Mouse (Mus musculus): ENCODE data around the gene Fam3c. TPM values are rescaled to one million over a fixed set of nuclear protein-coding genes. Genes with fewer than 3 reads are reported as not detected.

The Fam3c gene
- polyA plus RNA-seq, 1 experiment from 2014 or later, result 76.4 TPM

- H3K9ac ChIP-seq (ENCODE audit: low read length), result no peak overlapping the region
- no peaks in the 10 kb centered on the region for H3K27me3 ChIP-seq (ENCODE audit: control insufficient read depth, insufficient read depth, low read depth, low read length)
- 19% methylated on average over 1 of the region's 1 CpGs for WGBS
- no peaks in the 10 kb centered on the region for H3K36me3 ChIP-seq (ENCODE audit: control insufficient read depth, insufficient read depth, low read length)
- peaks cover 3% of the 10 kb centered on the region; the same call in 1 of the 2 replicates for H3K9me3 ChIP-seq (ENCODE audit: control insufficient read depth, low read length)
- H3K4me3 ChIP-seq (ENCODE audit: low read length), result no peak overlapping the region
- peaks cover 8% of the 10 kb centered on the region; the same call in 1 of the 2 replicates for H3K4me1 ChIP-seq (replicated peaks; ENCODE audit: control insufficient read depth, insufficient read depth, low read length)
- no peak for ATAC-seq (ENCODE audit: low read depth)
- H3K4me2 ChIP-seq (ENCODE audit: low read depth, low read length), result no peak overlapping the region
- H3K27ac ChIP-seq (ENCODE audit: low read length), result no peak overlapping the region
Measured at GRCm38 (mm10) chr6:22359019-22359418, 3.0 kb upstream of the Fam3c start.

- no peak for ATAC-seq (ENCODE audit: low read depth)
- H3K27me3 ChIP-seq (ENCODE audit: control insufficient read depth, insufficient read depth, low read depth, low read length), result no peaks in the 10 kb centered on the region
- peaks cover 9% of the 10 kb centered on the region; the same call in 1 of the 2 replicates for H3K4me1 ChIP-seq (replicated peaks; ENCODE audit: control insufficient read depth, insufficient read depth, low read length)
- peaks cover 3% of the 10 kb centered on the region; the same call in 1 of the 2 replicates for H3K9me3 ChIP-seq (ENCODE audit: control insufficient read depth, low read length)
- no peaks in the 10 kb centered on the region for H3K36me3 ChIP-seq (ENCODE audit: control insufficient read depth, insufficient read depth, low read length)
- H3K27ac ChIP-seq (ENCODE audit: low read length), result no peak overlapping the region
- H3K9ac ChIP-seq (ENCODE audit: low read length), result no peak overlapping the region
- WGBS, result 92% methylated on average over 4 of the region's 4 CpGs
- no peak overlapping the region for H3K4me3 ChIP-seq (ENCODE audit: low read length)
- no peak overlapping the region for H3K4me2 ChIP-seq (ENCODE audit: low read depth, low read length)
Measured at GRCm38 (mm10) chr6:22357351-22357750, 1.3 kb upstream of the Fam3c start.

- Histone ChIP-seq H3K4me2 (ENCODE audit: low read depth, low read length) (peak overlapping the region; percentile 73), H3K27ac (ENCODE audit: low read length) (peak overlapping the region; percentile 65), H3K9ac (ENCODE audit: low read length) (peak overlapping the region; percentile 79), H3K4me3 (ENCODE audit: low read length) (peak overlapping the region; percentile 86), H3K36me3 (ENCODE audit: control insufficient read depth, insufficient read depth, low read length) (no peaks in the 10 kb centered on the region), H3K4me1 (replicated peaks; ENCODE audit: control insufficient read depth, insufficient read depth, low read length) (peaks cover 12% of the 10 kb centered on the region; the same call in 1 of the 2 replicates), H3K27me3 (ENCODE audit: control insufficient read depth, insufficient read depth, low read depth, low read length) (no peaks in the 10 kb centered on the region), H3K9me3 (ENCODE audit: control insufficient read depth, low read length) (peaks cover 3% of the 10 kb centered on the region; the same call in 1 of the 2 replicates)
- 1% methylated on average over 46 of the region's 62 CpGs for WGBS
- peak; percentile 82 for ATAC-seq (ENCODE audit: low read depth)
Measured at GRCm38 (mm10) chr6:22355396-22356085, 502 bp downstream of the Fam3c start.

- Histone ChIP-seq H3K4me3 (ENCODE audit: low read length) (peak overlapping the region; percentile 86), H3K9me3 (ENCODE audit: control insufficient read depth, low read length) (peaks cover 3% of the 10 kb centered on the region; the same call in 1 of the 2 replicates), H3K36me3 (ENCODE audit: control insufficient read depth, insufficient read depth, low read length) (no peaks in the 10 kb centered on the region), H3K27ac (ENCODE audit: low read length) (no peak overlapping the region), H3K27me3 (ENCODE audit: control insufficient read depth, insufficient read depth, low read depth, low read length) (no peaks in the 10 kb centered on the region), H3K9ac (ENCODE audit: low read length) (peak overlapping the region; percentile 3), H3K4me2 (ENCODE audit: low read depth, low read length) (peak overlapping the region; percentile 73), H3K4me1 (replicated peaks; ENCODE audit: control insufficient read depth, insufficient read depth, low read length) (peaks cover 12% of the 10 kb centered on the region; the same call in 1 of the 2 replicates)
- 72% methylated on average over 7 of the region's 7 CpGs for WGBS
- ATAC-seq (ENCODE audit: low read depth), result no peak
Measured at GRCm38 (mm10) chr6:22354675-22355074, 1.4 kb downstream of the Fam3c start.

GRCm38 (mm10) chr6:22354031-22354430, 2.0 kb downstream of the Fam3c start:
- no peak overlapping the region for H3K27ac ChIP-seq (ENCODE audit: low read length)
- H3K4me2 ChIP-seq (ENCODE audit: low read depth, low read length), result peak overlapping the region; percentile 73
- ATAC-seq (ENCODE audit: low read depth), result no peak
- H3K9me3 ChIP-seq (ENCODE audit: control insufficient read depth, low read length), result peaks cover 3% of the 10 kb centered on the region; the same call in 1 of the 2 replicates
- H3K9ac ChIP-seq (ENCODE audit: low read length), result no peak overlapping the region
- no peak overlapping the region for H3K4me3 ChIP-seq (ENCODE audit: low read length)
- no peaks in the 10 kb centered on the region for H3K36me3 ChIP-seq (ENCODE audit: control insufficient read depth, insufficient read depth, low read length)
- H3K27me3 ChIP-seq (ENCODE audit: control insufficient read depth, insufficient read depth, low read depth, low read length), result no peaks in the 10 kb centered on the region
- H3K4me1 ChIP-seq (replicated peaks; ENCODE audit: control insufficient read depth, insufficient read depth, low read length), result peaks cover 12% of the 10 kb centered on the region; the same call in 1 of the 2 replicates
- 24% methylated on average over 1 of the region's 1 CpGs for WGBS

GRCm38 (mm10) chr6:22351551-22351950, 4.5 kb downstream of the Fam3c start:
- peaks cover 18% of the 10 kb centered on the region; the same call in 1 of the 2 replicates for H3K4me1 ChIP-seq (replicated peaks; ENCODE audit: control insufficient read depth, insufficient read depth, low read length)
- H3K9ac ChIP-seq (ENCODE audit: low read length), result no peak overlapping the region
- H3K27me3 ChIP-seq (ENCODE audit: control insufficient read depth, insufficient read depth, low read depth, low read length), result no peaks in the 10 kb centered on the region
- H3K9me3 ChIP-seq (ENCODE audit: control insufficient read depth, low read length), result no peaks in the 10 kb centered on the region
- no peaks in the 10 kb centered on the region for H3K36me3 ChIP-seq (ENCODE audit: control insufficient read depth, insufficient read depth, low read length)
- no peak overlapping the region for H3K4me2 ChIP-seq (ENCODE audit: low read depth, low read length)
- peak overlapping the region; percentile 20; the same call in 1 of the 2 replicates for H3K27ac ChIP-seq (ENCODE audit: low read length)
- no peak overlapping the region for H3K4me3 ChIP-seq (ENCODE audit: low read length)
- 72% methylated on average over 9 of the region's 9 CpGs for whole genome bisulfite sequencing
- ATAC-seq (ENCODE audit: low read depth), result no peak

GRCm38 (mm10) chr6:22350239-22350571, 5.8 kb downstream of the Fam3c start:
- H3K36me3 ChIP-seq (ENCODE audit: control insufficient read depth, insufficient read depth, low read length), result no peaks in the 10 kb centered on the region
- H3K4me2 ChIP-seq (ENCODE audit: low read depth, low read length), result no peak overlapping the region
- H3K27me3 ChIP-seq (ENCODE audit: control insufficient read depth, insufficient read depth, low read depth, low read length), result no peaks in the 10 kb centered on the region
- H3K4me1 ChIP-seq (replicated peaks; ENCODE audit: control insufficient read depth, insufficient read depth, low read length), result peaks cover 18% of the 10 kb centered on the region; the same call in 1 of the 2 replicates
- WGBS, result 38% methylated on average over 4 of the region's 4 CpGs
- H3K9me3 ChIP-seq (ENCODE audit: control insufficient read depth, low read length), result no peaks in the 10 kb centered on the region
- H3K4me3 ChIP-seq (ENCODE audit: low read length), result no peak overlapping the region
- no peak for ATAC-seq (ENCODE audit: low read depth)
- H3K9ac ChIP-seq (ENCODE audit: low read length), result no peak overlapping the region
- no peak overlapping the region for H3K27ac ChIP-seq (ENCODE audit: low read length)

GRCm38 (mm10) chr6:22349531-22350238, 6.4 kb downstream of the Fam3c start:
- Histone ChIP-seq H3K4me3 (ENCODE audit: low read length) (no peak overlapping the region), H3K9me3 (ENCODE audit: control insufficient read depth, low read length) (no peaks in the 10 kb centered on the region), H3K27ac (ENCODE audit: low read length) (no peak overlapping the region), H3K9ac (ENCODE audit: low read length) (no peak overlapping the region), H3K4me1 (replicated peaks; ENCODE audit: control insufficient read depth, insufficient read depth, low read length) (peaks cover 14% of the 10 kb centered on the region; the same call in 1 of the 2 replicates), H3K4me2 (ENCODE audit: low read depth, low read length) (no peak overlapping the region), H3K36me3 (ENCODE audit: control insufficient read depth, insufficient read depth, low read length) (no peaks in the 10 kb centered on the region), H3K27me3 (ENCODE audit: control insufficient read depth, insufficient read depth, low read depth, low read length) (no peaks in the 10 kb centered on the region)
- WGBS, result 80% methylated on average over 11 of the region's 11 CpGs
- ATAC-seq (ENCODE audit: low read depth), result no peak

GRCm38 (mm10) chr6:22348975-22349374, 7.1 kb downstream of the Fam3c start:
- 93% methylated on average over 3 of the region's 3 CpGs for WGBS
- H3K4me1 ChIP-seq (replicated peaks; ENCODE audit: control insufficient read depth, insufficient read depth, low read length), result peaks cover 16% of the 10 kb centered on the region; the same call in 1 of the 2 replicates
- no peak for ATAC-seq (ENCODE audit: low read depth)

More at GRCm38 (mm10) chr6:22348975-22349374, 7.1 kb downstream of the Fam3c start:
- no peaks in the 10 kb centered on the region for H3K27me3 ChIP-seq (ENCODE audit: control insufficient read depth, insufficient read depth, low read depth, low read length)
- no peaks in the 10 kb centered on the region for H3K36me3 ChIP-seq (ENCODE audit: control insufficient read depth, insufficient read depth, low read length)
- H3K4me2 ChIP-seq (ENCODE audit: low read depth, low read length), result no peak overlapping the region
- H3K27ac ChIP-seq (ENCODE audit: low read length), result no peak overlapping the region
- H3K4me3 ChIP-seq (ENCODE audit: low read length), result no peak overlapping the region
- H3K9ac ChIP-seq (ENCODE audit: low read length), result no peak overlapping the region
- no peaks in the 10 kb centered on the region for H3K9me3 ChIP-seq (ENCODE audit: control insufficient read depth, low read length)
